Mouse (Mus musculus): ENCODE measurements around the gene Wscd2.

Gene Wscd2

GRCm38 (mm10) chr5:113485584-113486162, 4.5 kb upstream of the Wscd2 start:
- no peak for DNase-seq (ENCODE audit: low spot score)

DNA sequence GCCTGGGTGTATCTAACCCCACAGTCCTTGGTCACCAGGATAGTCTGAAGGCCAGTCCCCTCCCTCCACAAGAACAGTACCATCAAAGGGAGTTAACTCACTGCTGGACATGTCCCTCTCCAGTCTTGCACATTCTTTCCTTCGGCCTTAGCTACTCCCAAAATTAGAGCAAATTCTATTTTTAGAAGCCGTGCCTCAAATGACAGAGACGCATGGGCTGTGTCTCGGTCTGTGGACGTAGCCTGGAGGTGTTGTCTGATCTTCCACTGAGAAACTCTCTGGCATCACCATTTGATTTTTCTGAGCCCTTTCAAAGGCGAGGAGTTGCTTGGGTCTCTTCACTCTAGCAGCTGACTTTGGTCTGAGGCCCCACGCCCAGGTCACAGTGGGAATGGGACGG, 2.3 kb upstream of the Wscd2 start:
- DNase-seq (ENCODE audit: low spot score): no peak

DNA sequence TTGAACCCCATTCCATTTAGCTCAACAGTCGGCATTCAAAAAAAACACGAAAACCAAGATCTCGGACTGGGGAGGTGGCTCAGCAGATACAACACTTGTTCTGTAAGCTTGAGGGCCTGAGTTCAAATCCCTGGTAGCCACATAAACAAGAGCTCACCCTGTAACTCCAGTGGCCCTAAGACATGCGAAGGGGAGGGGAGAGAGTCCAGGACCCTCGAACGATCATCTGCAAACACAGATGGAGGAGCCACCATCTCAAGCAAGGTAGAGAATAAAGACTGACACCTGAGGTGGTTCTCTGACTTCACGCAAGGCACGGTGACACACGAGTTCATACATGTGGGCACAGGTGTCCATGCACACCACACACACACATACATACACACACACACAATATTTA, 516 bp upstream of the Wscd2 start:
- DNase-seq (ENCODE audit: low spot score): no peak

- no peak for DNase-seq (ENCODE audit: low spot score)
Measured at GRCm38 (mm10) chr5:113490467-113491260, 531 bp downstream of the Wscd2 start.

DNA sequence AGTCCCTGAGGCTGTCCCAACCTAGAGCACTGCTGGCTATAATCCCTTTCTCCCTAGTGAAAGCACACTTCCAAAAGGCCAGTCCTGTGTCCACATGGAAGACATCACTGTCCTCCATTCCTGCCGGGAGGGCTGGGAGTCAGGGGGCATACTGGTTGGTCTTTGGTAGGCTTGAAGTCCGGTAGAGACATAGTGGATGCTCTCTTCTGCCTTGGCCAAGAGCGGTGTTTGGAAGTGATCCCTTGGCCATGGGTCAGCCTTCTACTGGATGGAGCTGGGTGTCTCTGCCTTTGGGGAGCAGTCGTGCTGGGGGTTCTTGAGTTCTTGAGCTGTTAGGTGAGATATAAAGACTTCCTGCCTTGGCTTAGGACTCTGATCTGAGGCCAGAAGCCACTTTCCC, 1.4 kb downstream of the Wscd2 start:
- DNase-seq (ENCODE audit: low spot score): no peak

DNA sequence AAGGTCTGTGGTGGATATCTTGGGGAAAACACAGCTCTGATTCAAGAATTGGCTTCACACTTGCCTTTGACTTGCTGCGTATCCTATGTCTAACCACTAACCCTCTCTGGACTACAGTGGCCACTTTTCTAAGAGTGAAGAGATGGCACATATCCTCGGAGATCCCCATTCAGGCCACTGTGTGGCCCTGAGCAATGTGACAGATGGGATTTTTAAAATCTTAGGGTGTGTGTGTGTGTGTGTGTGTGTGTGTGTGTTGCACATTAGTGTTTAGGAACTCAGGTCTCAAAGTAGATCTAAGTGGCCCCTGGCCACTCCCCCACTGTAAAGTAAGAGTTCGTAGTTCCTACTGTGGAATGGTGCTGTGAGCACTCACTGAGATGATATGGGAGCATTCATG, 1.9 kb downstream of the Wscd2 start:
- DNase-seq (ENCODE audit: low spot score): no peak

- DNase-seq (ENCODE audit: low spot score): no peak
Measured at GRCm38 (mm10) chr5:113492417-113493035, 2.4 kb downstream of the Wscd2 start.

DNA sequence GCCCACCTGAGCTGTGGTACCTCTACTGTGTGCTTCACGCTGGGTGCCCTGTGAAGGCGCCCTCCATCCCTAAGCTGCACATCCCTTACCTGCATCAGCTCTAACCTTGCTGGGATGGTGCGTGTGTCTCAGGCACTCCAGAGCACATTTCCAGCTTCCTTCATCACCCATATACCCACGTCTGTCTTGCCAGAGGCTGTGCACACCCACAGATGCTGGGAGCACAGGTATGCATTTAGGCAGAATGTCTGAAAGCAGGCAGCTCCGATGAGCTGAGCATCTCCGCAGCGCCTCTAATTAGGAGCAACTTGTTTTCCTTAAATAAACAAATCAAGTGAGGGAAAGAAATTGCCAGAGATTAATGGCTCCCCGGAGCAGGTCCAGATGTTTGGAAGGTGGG, 3.9 kb downstream of the Wscd2 start:
- no peak for DNase-seq (ENCODE audit: low spot score)

GRCm38 (mm10) chr5:113496926-113497325, 6.8 kb downstream of the Wscd2 start:
- no peak for DNase-seq (ENCODE audit: low spot score)

DNA sequence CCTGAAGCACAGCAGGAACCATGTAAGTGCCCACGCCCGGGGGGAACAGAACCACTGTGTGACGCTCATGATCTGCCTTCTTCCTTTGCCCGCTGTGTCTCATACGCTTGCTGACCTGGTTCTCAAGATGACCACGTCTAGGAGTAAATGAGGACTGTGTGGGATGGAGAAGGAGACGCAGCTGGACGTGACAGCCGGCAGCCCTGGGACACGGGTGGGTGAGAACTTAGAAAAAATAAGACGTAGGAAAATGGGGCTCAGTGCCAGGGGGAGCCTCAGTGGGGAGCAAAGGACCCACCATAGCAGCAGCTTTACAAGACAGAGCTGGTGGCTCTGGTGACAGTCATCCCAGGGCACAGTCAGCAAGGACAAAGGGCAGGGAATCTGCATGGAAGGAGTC, 9.3 kb downstream of the Wscd2 start:
- no peak for DNase-seq (ENCODE audit: low spot score)

DNA sequence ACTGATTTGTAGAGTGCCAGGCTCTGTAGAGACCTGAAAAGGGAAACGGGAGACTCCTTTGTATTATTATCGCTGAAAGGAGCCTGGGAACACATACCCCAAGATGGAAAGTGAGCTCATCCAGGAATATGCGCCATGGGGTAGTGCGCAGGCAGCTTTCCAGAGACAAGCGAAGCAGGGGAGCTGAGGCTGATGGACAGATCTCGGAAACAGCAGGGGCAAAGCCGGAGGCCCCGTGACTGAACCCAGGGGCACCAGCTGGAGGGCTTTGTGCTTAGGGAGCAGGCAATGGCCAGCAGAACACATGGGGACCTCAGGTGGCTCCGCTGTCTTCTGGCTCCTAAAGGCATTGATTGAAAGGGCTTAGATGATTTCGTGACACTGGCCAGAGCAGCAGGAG, 13.1 kb downstream of the Wscd2 start:
- DNase-seq (ENCODE audit: low spot score): no peak

DNA sequence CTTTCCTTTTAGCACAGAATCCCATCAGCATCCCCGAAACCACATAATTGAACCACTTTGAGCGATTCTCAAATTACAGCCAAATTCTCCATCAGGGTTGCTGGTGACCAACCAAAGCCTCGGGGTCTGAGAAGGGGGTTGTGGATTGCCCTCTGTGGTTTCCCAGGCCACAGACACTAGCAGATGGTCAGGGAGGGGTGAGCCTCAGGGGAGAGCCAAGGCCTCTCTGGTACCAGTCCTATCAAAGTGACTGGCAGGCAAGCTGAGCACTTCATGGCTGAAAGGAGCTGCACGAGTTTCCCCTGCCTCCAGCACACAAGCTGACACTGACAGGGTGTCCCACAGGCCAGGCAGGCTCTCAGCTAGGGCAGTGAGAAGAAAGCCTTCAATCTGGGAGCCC, 14.5 kb downstream of the Wscd2 start:
- DNase-seq (ENCODE audit: low spot score): no peak

DNA sequence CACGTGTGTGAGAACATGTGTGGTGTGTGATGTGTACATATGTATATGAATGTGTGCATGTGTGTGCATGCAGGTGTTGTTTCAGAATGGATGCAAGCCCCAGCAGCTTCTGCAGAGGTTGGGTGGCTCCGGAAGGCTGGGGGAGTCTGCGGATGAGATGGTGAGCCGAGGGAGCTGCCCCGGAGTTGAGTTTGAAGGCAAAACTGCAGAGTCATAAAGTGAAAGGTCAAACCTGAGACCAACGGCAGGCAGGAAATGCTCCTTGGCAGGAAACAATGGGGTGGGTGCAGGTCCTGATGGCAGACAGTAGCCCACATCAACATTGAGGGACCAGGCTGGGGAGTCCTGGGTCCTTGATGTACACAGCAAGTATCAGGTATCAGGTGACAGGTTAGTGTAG, 15.9 kb downstream of the Wscd2 start:
- no peak for DNase-seq (ENCODE audit: low spot score)

DNA sequence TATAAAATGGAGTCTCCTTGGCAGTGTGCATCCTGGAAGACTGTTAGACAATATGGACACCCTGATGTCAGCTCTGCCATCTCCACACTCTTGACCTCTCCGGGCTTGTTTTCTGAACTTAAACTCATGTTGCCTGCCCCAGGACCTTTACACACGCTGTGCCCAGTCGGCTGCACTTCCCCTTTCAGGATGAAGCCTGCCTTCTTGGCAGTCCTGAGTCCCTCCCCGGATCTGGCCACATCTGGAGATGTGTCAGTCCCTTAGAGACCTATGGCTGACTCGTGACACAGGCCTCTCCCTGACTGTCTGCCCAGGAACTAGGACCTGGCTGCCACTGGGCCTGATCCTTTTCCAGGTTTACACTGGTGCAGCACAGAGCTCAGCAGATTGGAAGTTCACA, 16.6 kb downstream of the Wscd2 start:
- no peak for DNase-seq (ENCODE audit: low spot score)

GRCm38 (mm10) chr5:113509167-113509566, 19.0 kb downstream of the Wscd2 start:
- DNase-seq (ENCODE audit: low spot score): no peak

DNA sequence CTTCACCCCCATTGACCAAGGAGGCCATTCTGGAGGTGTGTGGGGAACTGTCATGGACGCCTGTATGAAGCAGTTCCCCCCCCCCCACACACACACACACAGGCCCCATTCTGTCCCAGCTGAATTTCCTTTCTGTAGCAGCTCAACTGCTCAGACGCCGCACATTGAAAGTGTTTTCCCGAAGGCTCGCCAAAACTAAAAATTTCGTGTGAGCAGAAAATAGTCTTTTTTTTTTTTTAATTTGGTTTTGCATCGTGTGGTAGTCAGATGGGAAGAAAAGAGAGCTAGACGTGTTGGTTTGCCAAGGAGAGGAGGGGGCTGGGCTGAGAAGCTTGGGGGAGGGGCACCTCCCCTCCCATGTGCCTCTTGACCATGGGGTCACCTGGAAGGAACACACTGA, 23.5 kb downstream of the Wscd2 start:
- DNase-seq (ENCODE audit: low spot score): no peak

DNA sequence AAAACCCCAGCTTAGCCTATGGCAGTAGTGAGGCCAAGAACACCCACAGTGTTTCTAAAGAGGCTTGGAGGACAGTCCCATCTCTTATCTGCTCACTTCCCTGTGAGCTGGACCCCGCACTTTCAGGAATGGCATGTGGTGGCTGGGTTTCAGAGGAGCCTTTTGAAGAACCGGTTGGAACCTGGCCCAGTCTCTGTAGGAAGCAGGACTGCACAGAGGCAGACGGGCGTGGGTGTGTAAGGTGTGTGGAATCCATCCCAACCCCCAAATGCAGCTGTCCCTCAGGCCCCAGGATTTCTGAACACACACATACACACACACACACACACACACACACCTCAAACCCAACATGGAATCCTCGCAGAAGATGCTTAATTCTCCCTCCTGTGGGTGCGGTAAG, 23.9 kb downstream of the Wscd2 start:
- DNase-seq (ENCODE audit: low spot score): no peak

DNA sequence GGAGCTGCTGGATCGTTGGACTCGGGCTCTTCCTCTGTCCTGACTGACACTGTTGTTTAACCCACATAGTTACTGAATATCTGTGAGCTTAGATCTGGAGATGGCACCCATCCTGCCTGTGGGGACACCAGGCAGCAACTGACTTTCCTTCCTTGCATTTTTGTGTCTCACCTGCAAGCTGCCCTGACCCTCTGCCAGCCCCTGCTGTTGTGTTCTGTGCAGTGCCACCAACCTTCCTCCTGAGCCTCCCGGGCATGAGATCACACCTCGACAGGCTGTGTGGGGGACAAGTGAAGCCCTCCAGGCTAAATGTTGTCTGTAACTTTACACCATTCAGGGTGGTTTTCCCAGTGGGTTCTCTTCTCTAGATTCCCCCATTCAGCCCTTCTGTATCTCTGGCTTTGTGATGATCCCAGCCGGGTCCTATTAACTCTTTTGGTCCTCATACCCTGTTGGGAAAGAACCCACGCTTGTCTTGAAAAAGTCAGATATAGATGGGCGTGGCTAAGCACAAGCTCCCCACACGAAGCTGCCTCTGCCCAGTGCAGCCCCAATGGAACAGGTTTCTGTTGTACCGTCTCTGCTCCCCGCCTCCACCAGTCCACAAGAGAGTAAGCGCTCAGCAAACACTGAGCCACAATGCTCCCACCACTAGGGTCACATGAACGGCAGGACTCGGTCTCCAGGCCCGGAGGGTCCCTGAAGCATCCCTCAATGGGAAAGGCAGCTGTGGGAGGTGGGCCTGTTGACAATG, 26.2 kb downstream of the Wscd2 start:
- DNase-seq (ENCODE audit: low spot score): no peak

- DNase-seq (ENCODE audit: low spot score): peak; percentile 1
Measured at GRCm38 (mm10) chr5:113516873-113517336, 26.8 kb downstream of the Wscd2 start.

DNA sequence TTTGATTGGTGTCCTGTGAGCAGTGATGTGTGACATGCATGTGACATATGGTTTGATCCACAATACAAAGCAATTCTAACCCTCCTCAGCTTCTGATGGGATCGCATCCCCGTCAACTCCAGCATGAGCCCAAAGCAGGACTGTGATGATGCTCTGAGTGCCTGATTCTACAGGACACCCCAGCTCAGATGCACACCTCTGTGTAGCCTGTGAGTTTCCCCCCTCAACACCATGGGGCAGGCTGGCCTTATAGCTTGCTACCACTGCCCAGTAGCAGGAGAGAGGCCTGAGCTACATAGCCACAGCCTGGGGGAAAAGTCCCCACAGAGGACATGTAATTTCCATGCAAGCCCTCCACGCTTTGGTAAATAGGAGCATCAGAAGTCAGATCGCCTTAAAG, 27.3 kb downstream of the Wscd2 start:
- no peak for DNase-seq (ENCODE audit: low spot score)

DNA sequence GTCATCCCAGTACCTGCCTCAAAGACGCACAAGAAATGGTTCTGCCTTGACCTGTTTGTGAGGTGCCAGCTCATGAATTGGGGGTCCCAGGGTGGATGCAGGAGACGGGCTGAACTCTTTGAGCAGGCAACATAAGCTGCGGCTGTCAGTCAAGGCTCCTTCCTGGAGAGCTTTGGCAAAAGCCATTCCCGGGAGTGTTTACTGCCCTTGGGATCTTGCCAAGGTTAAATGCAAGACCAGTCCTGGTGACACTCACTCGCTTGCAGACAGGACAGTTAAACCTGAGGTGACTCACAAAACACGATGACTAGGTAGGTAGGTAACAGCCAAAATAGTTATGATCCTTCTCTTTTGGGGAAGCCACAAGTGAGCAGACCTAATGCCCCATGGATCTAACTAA, 30.9 kb downstream of the Wscd2 start:
- no peak for DNase-seq (ENCODE audit: low spot score)

GRCm38 (mm10) chr5:113538826-113539225, 48.7 kb downstream of the Wscd2 start:
- peak; percentile 7 for DNase-seq (ENCODE audit: low spot score)

- no peak for DNase-seq (ENCODE audit: low spot score)
Measured at GRCm38 (mm10) chr5:113539438-113539837, 49.3 kb downstream of the Wscd2 start.

All from lung, postnatal 25 days (tissue).